Mouse (Mus musculus): ENCODE data around the gene Slc25a22. TPM values are rescaled to one million over a fixed set of nuclear protein-coding genes. Genes with fewer than 3 reads are reported as not detected.

Slc25a22 gene
- polyA plus RNA-seq, 1 experiment from 2014 or later = 71.3 TPM

- Histone ChIP-seq H3K36me3 (peaks cover 23% of the 10 kb centered on the region), H3K4me3 (peak overlapping the region; percentile 40; the same call in 1 of the 2 replicates), H3K9ac (no peak overlapping the region), H3K27me3 (peaks cover 90% of the 10 kb centered on the region), H3K27ac (no peak overlapping the region), H3K4me1 (replicated peaks) (peaks cover 30% of the 10 kb centered on the region), H3K9me3 (no peaks in the 10 kb centered on the region), H3K4me2 (peak overlapping the region; percentile 60)
- 22% methylated on average over 5 of the region's 5 CpGs for WGBS
- no peak for ATAC-seq (ENCODE audit: low FRiP score)
Observed at GRCm38 (mm10) chr7:141462333-141462821, 24.7 kb upstream of the Slc25a22 start.

- Histone ChIP-seq H3K9me3 (no peaks in the 10 kb centered on the region), H3K4me2 (peak overlapping the region; percentile 60), H3K36me3 (peaks cover 24% of the 10 kb centered on the region), H3K27ac (no peak overlapping the region), H3K4me1 (replicated peaks) (peaks cover 24% of the 10 kb centered on the region), H3K27me3 (peaks cover 84% of the 10 kb centered on the region), H3K4me3 (peak overlapping the region; percentile 40), H3K9ac (peak overlapping the region; percentile 69)
- no peak for ATAC-seq (ENCODE audit: low FRiP score)
- WGBS = 5% methylated on average over 52 of the region's 59 CpGs
Observed at GRCm38 (mm10) chr7:141461521-141462332, 24.0 kb upstream of the Slc25a22 start.

- Histone ChIP-seq H3K27ac (no peak within 1 kb of the TSS), H3K4me1 (replicated peaks) (peaks cover 30% of the 10 kb centered on the region), H3K9me3 (no peaks in the 10 kb centered on the region), H3K27me3 (peaks cover 75% of the 10 kb centered on the region), H3K4me2 (peak within 1 kb of the TSS; percentile 60), H3K36me3 (peaks cover 24% of the 10 kb centered on the region), H3K4me3 (peak within 1 kb of the TSS; percentile 40), H3K9ac (peak within 1 kb of the TSS; percentile 69)
- no peak for ATAC-seq (ENCODE audit: low FRiP score)
- 78% methylated on average over 15 of the region's 15 CpGs for WGBS
Observed at GRCm38 (mm10) chr7:141460391-141461113, 22.9 kb upstream of the Slc25a22 start, which contains the start of gene Cracr2b. Gene Cracr2b (plus strand): TSS chr7:141461094.

GRCm38 (mm10) chr7:141460001-141460390 lies 22.3 kb upstream of the Slc25a22 start:
- no peak overlapping the region for H3K27ac ChIP-seq
- no peak overlapping the region for H3K4me2 ChIP-seq
- no peak for ATAC-seq (ENCODE audit: low FRiP score)
- H3K36me3 ChIP-seq = peaks cover 24% of the 10 kb centered on the region
- no peak overlapping the region for H3K9ac ChIP-seq
- no peak overlapping the region for H3K4me3 ChIP-seq
- H3K4me1 ChIP-seq (replicated peaks) = peaks cover 33% of the 10 kb centered on the region
- 73% methylated on average over 5 of the region's 5 CpGs for WGBS
- H3K9me3 ChIP-seq = no peaks in the 10 kb centered on the region
- peaks cover 70% of the 10 kb centered on the region for H3K27me3 ChIP-seq

- H3K27ac ChIP-seq = no peak overlapping the region
- no peaks in the 10 kb centered on the region for H3K9me3 ChIP-seq
- no peak overlapping the region for H3K4me3 ChIP-seq
- peaks cover 63% of the 10 kb centered on the region for H3K27me3 ChIP-seq
- WGBS = 91% methylated on average over 17 of the region's 17 CpGs
- no peak for ATAC-seq (ENCODE audit: low FRiP score)
- no peak overlapping the region for H3K4me2 ChIP-seq
- H3K9ac ChIP-seq = no peak overlapping the region
- H3K36me3 ChIP-seq = peaks cover 24% of the 10 kb centered on the region
- peaks cover 35% of the 10 kb centered on the region for H3K4me1 ChIP-seq (replicated peaks)
Observed at GRCm38 (mm10) chr7:141459301-141459711, 21.6 kb upstream of the Slc25a22 start.

- peaks cover 56% of the 10 kb centered on the region for H3K27me3 ChIP-seq
- H3K4me2 ChIP-seq = no peak overlapping the region
- no peak overlapping the region for H3K9ac ChIP-seq
- ATAC-seq (ENCODE audit: low FRiP score) = no peak
- peaks cover 24% of the 10 kb centered on the region for H3K36me3 ChIP-seq
- no peak overlapping the region for H3K27ac ChIP-seq
- 91% methylated on average over 11 of the region's 11 CpGs for WGBS
- H3K4me3 ChIP-seq = no peak overlapping the region
- H3K9me3 ChIP-seq = no peaks in the 10 kb centered on the region
- peaks cover 35% of the 10 kb centered on the region for H3K4me1 ChIP-seq (replicated peaks)
Observed at GRCm38 (mm10) chr7:141458661-141459060, 21.0 kb upstream of the Slc25a22 start.

- no peak overlapping the region for H3K9ac ChIP-seq
- peaks cover 24% of the 10 kb centered on the region for H3K36me3 ChIP-seq
- H3K9me3 ChIP-seq = no peaks in the 10 kb centered on the region
- ATAC-seq (ENCODE audit: low FRiP score) = no peak
- no peak overlapping the region for H3K4me3 ChIP-seq
- no peak overlapping the region for H3K27ac ChIP-seq
- 76% methylated on average over 15 of the region's 15 CpGs for WGBS
- H3K27me3 ChIP-seq = peaks cover 51% of the 10 kb centered on the region
- no peak overlapping the region for H3K4me2 ChIP-seq
- H3K4me1 ChIP-seq (replicated peaks) = peaks cover 35% of the 10 kb centered on the region
Observed at GRCm38 (mm10) chr7:141457986-141458660, 20.4 kb upstream of the Slc25a22 start.

GRCm38 (mm10) chr7:141457236-141457635 lies 19.5 kb upstream of the Slc25a22 start:
- Histone ChIP-seq H3K36me3 (peaks cover 25% of the 10 kb centered on the region), H3K4me1 (replicated peaks) (peaks cover 34% of the 10 kb centered on the region), H3K27me3 (peaks cover 42% of the 10 kb centered on the region), H3K27ac (no peak overlapping the region), H3K4me2 (no peak overlapping the region), H3K9ac (no peak overlapping the region), H3K4me3 (no peak overlapping the region), H3K9me3 (no peaks in the 10 kb centered on the region)
- no peak for ATAC-seq (ENCODE audit: low FRiP score)
- WGBS = 96% methylated on average over 14 of the region's 14 CpGs

GRCm38 (mm10) chr7:141456739-141457138 lies 19.0 kb upstream of the Slc25a22 start:
- ATAC-seq (ENCODE audit: low FRiP score) = no peak

GRCm38 (mm10) chr7:141455610-141456314 lies 18.1 kb upstream of the Slc25a22 start:
- Histone ChIP-seq H3K4me2 (peak overlapping the region; percentile 93), H3K36me3 (peaks cover 40% of the 10 kb centered on the region), H3K4me3 (peak overlapping the region; percentile 70), H3K27ac (peak overlapping the region; percentile 70), H3K9me3 (no peaks in the 10 kb centered on the region), H3K27me3 (peaks cover 27% of the 10 kb centered on the region), H3K4me1 (replicated peaks) (peaks cover 25% of the 10 kb centered on the region), H3K9ac (peak overlapping the region; percentile 85)
- ATAC-seq (ENCODE audit: low FRiP score) = peak; percentile 44
- 2% methylated on average over 23 of the region's 23 CpGs for WGBS

More at GRCm38 (mm10) chr7:141456739-141457138, 19.0 kb upstream of the Slc25a22 start:
- no peaks in the 10 kb centered on the region for H3K9me3 ChIP-seq
- H3K9ac ChIP-seq = no peak overlapping the region
- peak overlapping the region; percentile 93 for H3K4me2 ChIP-seq
- no peak overlapping the region for H3K27ac ChIP-seq
- WGBS = 88% methylated on average over 6 of the region's 6 CpGs
- H3K36me3 ChIP-seq = peaks cover 30% of the 10 kb centered on the region
- peaks cover 29% of the 10 kb centered on the region for H3K4me1 ChIP-seq (replicated peaks)
- peak overlapping the region; percentile 70; the same call in 1 of the 2 replicates for H3K4me3 ChIP-seq
- peaks cover 37% of the 10 kb centered on the region for H3K27me3 ChIP-seq

GRCm38 (mm10) chr7:141454967-141455551 lies 17.4 kb upstream of the Slc25a22 start, which contains the start of gene Pnpla2:
Gene Pnpla2 (plus strand): TSS chr7:141455198.
- peak within 1 kb of the TSS; percentile 85 for H3K9ac ChIP-seq
- peaks cover 47% of the 10 kb centered on the region for H3K36me3 ChIP-seq
- WGBS = under 1% methylated on average over 45 of the region's 45 CpGs
- peak; percentile 82 for ATAC-seq (ENCODE audit: low FRiP score)
- peak within 1 kb of the TSS; percentile 70 for H3K27ac ChIP-seq
- H3K9me3 ChIP-seq = no peaks in the 10 kb centered on the region
- peaks cover 20% of the 10 kb centered on the region for H3K27me3 ChIP-seq
- H3K4me1 ChIP-seq (replicated peaks) = peaks cover 25% of the 10 kb centered on the region
- peak within 1 kb of the TSS; percentile 70 for H3K4me3 ChIP-seq
- peak within 1 kb of the TSS; percentile 93 for H3K4me2 ChIP-seq

Measured in hindbrain, embryonic 13.5 days (tissue).